Mouse (Mus musculus): ENCODE measurements around the gene Pepd.

DNA sequence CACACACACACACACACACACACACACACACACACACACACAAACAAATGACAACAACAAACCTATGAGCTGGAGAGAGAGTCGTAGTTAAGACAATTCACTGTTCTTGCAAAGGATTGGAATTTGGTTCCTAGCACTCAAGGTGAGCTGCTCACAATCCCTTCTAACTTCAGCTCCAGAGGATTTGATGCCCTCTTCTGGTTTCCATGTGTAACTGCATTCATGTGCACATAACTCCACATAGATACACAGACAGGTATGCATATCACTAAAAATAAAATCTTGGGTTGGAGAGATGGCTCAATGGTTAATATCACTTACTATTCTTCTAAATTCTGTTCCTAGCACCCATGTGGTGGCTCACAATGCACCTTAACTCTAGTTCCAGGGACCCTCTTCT lies 19.3 kb upstream of the Pepd start:
- TF ChIP-seq POLR2A (IDR thresholded peaks at IDR 0.05; ENCODE audit: borderline replicate concordance, extremely low read depth, low read depth, low read length) (no peak), CTCF (IDR thresholded peaks at IDR 0.05; ENCODE audit: insufficient read depth, low read length) (no peak)
